Comparison of ENCODE assay signal across 9 mouse cellular contexts in genomic region chr10:8742872-8743271, GRCm38 (mm10).
DNase-seq lines count a peak whose midpoint lies in the region; ATAC-seq and TF ChIP-seq lines count a peak whose summit lies in the region.
"Had no signal": no experiment of that assay in that cellular context is flagged by ENCODE, and none has a peak within 500 bp of the region (broad histone marks: within the 10 kb centered on the region; RNA-seq: fewer than 3 reads in every experiment).

No protein-coding gene starts in this region.

- H3K9ac ChIP-seq in intestine, embryonic 16.5 days (ENCODE audit: low read depth, low read length): no peak overlapping the region

- H3K4me2 ChIP-seq in intestine, embryonic 16.5 days (ENCODE audit: low read depth, low read length): no peak overlapping the region

- TF ChIP-seq POLR2A in embryonic fibroblast, embryonic 13.5 days (IDR thresholded peaks at IDR 0.05; ENCODE audit: low read depth, low read length): no peak

- no peaks in the 10 kb centered on the region for H3K9me3 ChIP-seq in intestine, embryonic 16.5 days (ENCODE audit: control insufficient read depth, low read length)

- TF ChIP-seq CTCF in embryonic fibroblast, embryonic 13.5 days (IDR thresholded peaks at IDR 0.05; ENCODE audit: borderline replicate concordance, insufficient read depth, low read length): peak; percentile 65

- H3K4me1 ChIP-seq in embryonic fibroblast, embryonic 13.5 days (ENCODE audit: control insufficient read depth, insufficient read depth, low read length): peaks cover 12% of the 10 kb centered on the region; the same call in 1 of the 2 replicates
- H3K4me1 ChIP-seq in intestine, embryonic 16.5 days (ENCODE audit: control insufficient read depth, insufficient read depth, low read length): no peaks in the 10 kb centered on the region

- DNase-seq in cerebellum, adult 8-10 months: peak; percentile 26
- DNase-seq in cerebellum, adult 9-10 months: no peak
- DNase-seq in urinary bladder, postnatal 25 days (ENCODE audit: low spot score): peak; percentile 75
- no peak for DNase-seq in urinary bladder, postnatal 10 days (ENCODE audit: low spot score)
- DNase-seq in lung, postnatal 10 days: peak; percentile 89
- DNase-seq in spleen, postnatal 10 days (ENCODE audit: low spot score in 2 of 2): peak; percentile 14 to 61

- no peaks in the 10 kb centered on the region for H3K27me3 ChIP-seq in intestine, embryonic 16.5 days (replicated peaks; ENCODE audit: control insufficient read depth, insufficient read depth, low read length)

- H3K4me3 ChIP-seq in embryonic fibroblast, embryonic 13.5 days (ENCODE audit: insufficient read depth, low read length): no peak overlapping the region
- H3K4me3 ChIP-seq in intestine, embryonic 16.5 days (ENCODE audit: low read length): no peak overlapping the region

- 39% methylated on average over 2 of the region's 2 CpGs for WGBS in intestine, embryonic 16.5 days

- ATAC-seq in intestine, embryonic 16.5 days: peak; percentile 70; the same call in 1 of the 2 replicates

- H3K27ac ChIP-seq in embryonic fibroblast, embryonic 13.5 days (ENCODE audit: insufficient read depth, low read length): peak overlapping the region; percentile 39; the same call in 1 of the 2 replicates
- no peak overlapping the region for H3K27ac ChIP-seq in intestine, embryonic 16.5 days (ENCODE audit: low read length)

- peaks cover 10% of the 10 kb centered on the region for H3K36me3 ChIP-seq in intestine, embryonic 16.5 days (ENCODE audit: control insufficient read depth, insufficient read depth, low read length)
- H3K36me3 ChIP-seq: G1E had no signal

Comparison
In these comparisons a context has a peak if more than half of its experiments do, and no peak if none do; other contexts are left out.
1. DNase-seq: peak in cerebellum, adult 8-10 months (single experiment), urinary bladder, postnatal 25 days (single experiment), lung, postnatal 10 days (single experiment) and spleen, postnatal 10 days (2 of 2); none in cerebellum, adult 9-10 months (single experiment) and urinary bladder, postnatal 10 days (single experiment).